Mouse (Mus musculus): ENCODE data around the gene Rab33a. TPM values are rescaled to one million over a fixed set of nuclear protein-coding genes. Genes with fewer than 3 reads are reported as not detected.

Gene Rab33a
- polyA plus RNA-seq (2014; fragmentation: Nextera tagmentation; extraction: Ambion mirVana) = 7.4 and 9.5 TPM in 2 replicates

- Histone ChIP-seq H3K9ac (ENCODE audit: low read length) (peak within 1 kb of the TSS; percentile 40), H3K36me3 (ENCODE audit: control insufficient read depth, insufficient read depth, low read length) (no peaks in the 10 kb centered on the region), H3K27ac (ENCODE audit: low read depth) (no peak within 1 kb of the TSS), H3K27me3 (replicated peaks; ENCODE audit: control insufficient read depth, insufficient read depth, low read length) (no peaks in the 10 kb centered on the region), H3K4me3 (ENCODE audit: low read depth, low read length) (peak within 1 kb of the TSS; percentile 44), H3K9me3 (ENCODE audit: control insufficient read depth, low read length) (no peaks in the 10 kb centered on the region), H3K4me1 (replicated peaks; ENCODE audit: control insufficient read depth, insufficient read depth, low read length) (no peaks in the 10 kb centered on the region; the same call in 1 of the 2 replicates), H3K4me2 (ENCODE audit: low read length) (peak within 1 kb of the TSS; percentile 71)
- ATAC-seq (replicated peaks; ENCODE audit: low FRiP score, low TSS enrichment, low read depth) (peak; percentile 68; the same call in 1 of the 2 replicates), DNase-seq (ENCODE audit: low spot score) (peak; percentile 69)
- WGBS = 8% methylated on average over 33 of the region's 33 CpGs
These were observed at the start of gene Rab33a for GRCm38 (mm10) chrX:48518808-48519548. Gene Rab33a, plus strand, starts transcription at chrX:48519285.

GRCm38 (mm10) chrX:48481095-48481494 is 38.0 kb upstream of the Rab33a start:
- H3K4me3 ChIP-seq (ENCODE audit: low read depth, low read length) = no peak overlapping the region
- H3K27me3 ChIP-seq (replicated peaks; ENCODE audit: control insufficient read depth, insufficient read depth, low read length) = no peaks in the 10 kb centered on the region
- H3K36me3 ChIP-seq (ENCODE audit: control insufficient read depth, insufficient read depth, low read length) = peaks cover 26% of the 10 kb centered on the region
- H3K4me2 ChIP-seq (ENCODE audit: low read length) = no peak overlapping the region
- ATAC-seq (replicated peaks; ENCODE audit: low FRiP score, low TSS enrichment, low read depth) (no peak), DNase-seq (ENCODE audit: low spot score) (no peak)
- H3K27ac ChIP-seq (ENCODE audit: low read depth) = no peak overlapping the region
- H3K9me3 ChIP-seq (ENCODE audit: control insufficient read depth, low read length) = no peaks in the 10 kb centered on the region
- H3K9ac ChIP-seq (ENCODE audit: low read length) = no peak overlapping the region
- 91% methylated on average over 4 of the region's 4 CpGs for WGBS
- no peaks in the 10 kb centered on the region for H3K4me1 ChIP-seq (replicated peaks; ENCODE audit: control insufficient read depth, insufficient read depth, low read length)

- no peak for ATAC-seq (replicated peaks; ENCODE audit: low FRiP score, low TSS enrichment, low read depth)
- 90% methylated on average over 7 of the region's 7 CpGs for WGBS
- no peak overlapping the region for H3K4me2 ChIP-seq (ENCODE audit: low read length)
- H3K4me1 ChIP-seq (replicated peaks; ENCODE audit: control insufficient read depth, insufficient read depth, low read length) = no peaks in the 10 kb centered on the region
- H3K27me3 ChIP-seq (replicated peaks; ENCODE audit: control insufficient read depth, insufficient read depth, low read length) = no peaks in the 10 kb centered on the region
- peaks cover 25% of the 10 kb centered on the region for H3K36me3 ChIP-seq (ENCODE audit: control insufficient read depth, insufficient read depth, low read length)
- no peak overlapping the region for H3K9ac ChIP-seq (ENCODE audit: low read length)
- no peaks in the 10 kb centered on the region for H3K9me3 ChIP-seq (ENCODE audit: control insufficient read depth, low read length)
- no peak for DNase-seq (ENCODE audit: low spot score)
- no peak overlapping the region for H3K27ac ChIP-seq (ENCODE audit: low read depth)
- H3K4me3 ChIP-seq (ENCODE audit: low read depth, low read length) = no peak overlapping the region
These were observed 37.4 kb upstream of the Rab33a start for GRCm38 (mm10) chrX:48481687-48482086.

GRCm38 (mm10) chrX:48493763-48494162 is 25.3 kb upstream of the Rab33a start:
- no peaks in the 10 kb centered on the region for H3K4me1 ChIP-seq (replicated peaks; ENCODE audit: control insufficient read depth, insufficient read depth, low read length)
- 87% methylated on average over 8 of the region's 8 CpGs for WGBS
- no peak for DNase-seq (ENCODE audit: low spot score)

GRCm38 (mm10) chrX:48513166-48513807 is 5.8 kb upstream of the Rab33a start, which contains the start of gene Aifm1:
Gene Aifm1, minus strand, starts transcription at chrX:48513563.
- Histone ChIP-seq H3K9ac (ENCODE audit: low read length) (peak within 1 kb of the TSS; percentile 52), H3K36me3 (ENCODE audit: control insufficient read depth, insufficient read depth, low read length) (no peaks in the 10 kb centered on the region), H3K4me1 (replicated peaks; ENCODE audit: control insufficient read depth, insufficient read depth, low read length) (no peaks in the 10 kb centered on the region; the same call in 1 of the 2 replicates), H3K4me2 (ENCODE audit: low read length) (peak within 1 kb of the TSS; percentile 56), H3K4me3 (ENCODE audit: low read depth, low read length) (peak within 1 kb of the TSS; percentile 52), H3K9me3 (ENCODE audit: control insufficient read depth, low read length) (no peaks in the 10 kb centered on the region), H3K27me3 (replicated peaks; ENCODE audit: control insufficient read depth, insufficient read depth, low read length) (no peaks in the 10 kb centered on the region), H3K27ac (ENCODE audit: low read depth) (peak within 1 kb of the TSS; percentile 11; the same call in 1 of the 2 replicates)
- DNase-seq (ENCODE audit: low spot score) = peak; percentile 79
- ATAC-seq (replicated peaks; ENCODE audit: low FRiP score, low TSS enrichment, low read depth) = peak; percentile 98
- 10% methylated on average over 39 of the region's 45 CpGs for WGBS

More at GRCm38 (mm10) chrX:48493763-48494162, 25.3 kb upstream of the Rab33a start:
- no peaks in the 10 kb centered on the region for H3K9me3 ChIP-seq (ENCODE audit: control insufficient read depth, low read length)
- ATAC-seq (replicated peaks; ENCODE audit: low FRiP score, low TSS enrichment, low read depth) = no peak
- H3K27me3 ChIP-seq (replicated peaks; ENCODE audit: control insufficient read depth, insufficient read depth, low read length) = no peaks in the 10 kb centered on the region
- peaks cover 35% of the 10 kb centered on the region for H3K36me3 ChIP-seq (ENCODE audit: control insufficient read depth, insufficient read depth, low read length)
- no peak overlapping the region for H3K4me2 ChIP-seq (ENCODE audit: low read length)
- H3K4me3 ChIP-seq (ENCODE audit: low read depth, low read length) = no peak overlapping the region
- H3K9ac ChIP-seq (ENCODE audit: low read length) = no peak overlapping the region
- no peak overlapping the region for H3K27ac ChIP-seq (ENCODE audit: low read depth)

- Histone ChIP-seq H3K9me3 (ENCODE audit: control insufficient read depth, low read length) (no peaks in the 10 kb centered on the region), H3K9ac (ENCODE audit: low read length) (peak overlapping the region; percentile 46), H3K27ac (ENCODE audit: low read depth) (peak overlapping the region; percentile 11; the same call in 1 of the 2 replicates)
These were observed 5.3 kb upstream of the Rab33a start for GRCm38 (mm10) chrX:48513824-48514223.

GRCm38 (mm10) chrX:48518211-48518807 is 776 bp upstream of the Rab33a start:
- ATAC-seq (replicated peaks; ENCODE audit: low FRiP score, low TSS enrichment, low read depth) (peak; percentile 69), DNase-seq (ENCODE audit: low spot score) (peak; percentile 53)
- Histone ChIP-seq H3K36me3 (ENCODE audit: control insufficient read depth, insufficient read depth, low read length) (no peaks in the 10 kb centered on the region), H3K9ac (ENCODE audit: low read length) (no peak overlapping the region), H3K4me1 (replicated peaks; ENCODE audit: control insufficient read depth, insufficient read depth, low read length) (no peaks in the 10 kb centered on the region; the same call in 1 of the 2 replicates), H3K27me3 (replicated peaks; ENCODE audit: control insufficient read depth, insufficient read depth, low read length) (no peaks in the 10 kb centered on the region), H3K4me2 (ENCODE audit: low read length) (peak overlapping the region; percentile 71), H3K4me3 (ENCODE audit: low read depth, low read length) (peak overlapping the region; percentile 44), H3K9me3 (ENCODE audit: control insufficient read depth, low read length) (no peaks in the 10 kb centered on the region), H3K27ac (ENCODE audit: low read depth) (no peak overlapping the region)
- WGBS = 28% methylated on average over 15 of the region's 15 CpGs

More at GRCm38 (mm10) chrX:48513824-48514223, 5.3 kb upstream of the Rab33a start:
- Histone ChIP-seq H3K36me3 (ENCODE audit: control insufficient read depth, insufficient read depth, low read length) (no peaks in the 10 kb centered on the region), H3K27me3 (replicated peaks; ENCODE audit: control insufficient read depth, insufficient read depth, low read length) (no peaks in the 10 kb centered on the region), H3K4me1 (replicated peaks; ENCODE audit: control insufficient read depth, insufficient read depth, low read length) (no peaks in the 10 kb centered on the region; the same call in 1 of the 2 replicates), H3K4me2 (ENCODE audit: low read length) (peak overlapping the region; percentile 48), H3K4me3 (ENCODE audit: low read depth, low read length) (peak overlapping the region; percentile 52)
- WGBS = 14% methylated on average over 13 of the region's 13 CpGs
- DNase-seq (ENCODE audit: low spot score) = no peak
- no peak for ATAC-seq (replicated peaks; ENCODE audit: low FRiP score, low TSS enrichment, low read depth)

- Histone ChIP-seq H3K4me3 (ENCODE audit: low read depth, low read length) (peak overlapping the region; percentile 44), H3K9ac (ENCODE audit: low read length) (peak overlapping the region; percentile 40), H3K27ac (ENCODE audit: low read depth) (no peak overlapping the region), H3K4me1 (replicated peaks; ENCODE audit: control insufficient read depth, insufficient read depth, low read length) (no peaks in the 10 kb centered on the region), H3K9me3 (ENCODE audit: control insufficient read depth, low read length) (no peaks in the 10 kb centered on the region), H3K27me3 (replicated peaks; ENCODE audit: control insufficient read depth, insufficient read depth, low read length) (no peaks in the 10 kb centered on the region), H3K36me3 (ENCODE audit: control insufficient read depth, insufficient read depth, low read length) (no peaks in the 10 kb centered on the region), H3K4me2 (ENCODE audit: low read length) (peak overlapping the region; percentile 71)
- peak; percentile 55 for DNase-seq (ENCODE audit: low spot score)
- peak; percentile 38 for ATAC-seq (replicated peaks; ENCODE audit: low FRiP score, low TSS enrichment, low read depth)
- WGBS = 18% methylated on average over 20 of the region's 20 CpGs
These were observed 532 bp downstream of the Rab33a start for GRCm38 (mm10) chrX:48519549-48520085.

Measured in intestine, embryonic 14.5 days (tissue).